Mouse (Mus musculus) kidney, adult 2 months (tissue): ENCODE data around the gene Slc24a4.

Experiments used
- CTCF ChIP-seq: fragments of 200-500 bp; conservative IDR thresholded peaks from 2 replicates; pipeline ENCODE4 v1.5.1; 2011; ENCODE audit warnings: low read depth, mild to moderate bottlenecking, control low read depth, low read length, moderate library complexity, mixed read lengths; ENCODE audit not compliant: insufficient read depth, insufficient read length
- POLR2A ChIP-seq: fragments of 200-500 bp; IDR thresholded peaks from one replicate; pipeline ENCODE4 v1.6.1; 2011; ENCODE audit warnings: low read depth, low read length, control low read depth

DNA sequence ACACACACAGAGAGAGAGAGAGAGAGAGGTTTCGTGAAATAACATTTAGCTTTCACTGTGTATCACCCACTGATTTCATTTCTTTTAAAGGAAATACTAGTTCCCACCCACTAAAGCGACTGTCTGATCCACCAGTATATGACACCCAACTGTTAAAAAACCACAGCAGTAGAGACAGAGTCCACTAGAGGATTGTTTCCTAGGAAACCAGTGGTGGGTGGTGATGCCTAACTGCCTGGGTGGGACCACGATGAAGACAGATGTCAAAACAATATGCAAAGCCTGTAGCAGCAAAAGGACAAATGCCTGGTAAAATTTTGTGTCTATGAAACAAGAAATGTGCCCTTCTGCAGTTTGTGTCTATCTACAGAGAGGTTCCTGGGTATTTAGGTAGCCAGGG is 122.5 kb downstream of the Slc24a4 start:
- no peak for TF ChIP-seq CTCF
- TF ChIP-seq POLR2A = no peak
